15 mouse cellular contexts compared by ENCODE assay signal in genomic region chr7:142595412-142595811, GRCm38 (mm10).
"Had no signal": no experiment of that assay in that cellular context is flagged by ENCODE, and none has a peak within 500 bp of the region (broad histone marks: within the 10 kb centered on the region; RNA-seq: fewer than 3 reads in every experiment).

No protein-coding gene starts in this region.

- ATAC-seq: liver, postnatal 0 days; midbrain, embryonic 13.5 days had no signal

- H3K27me3 ChIP-seq: liver, embryonic 13.5 days; lung, embryonic 15.5 days; midbrain, embryonic 13.5 days had no signal

- H3K27ac ChIP-seq: left cerebral cortex, adult 2 months; liver, embryonic 13.5 days; lung, embryonic 15.5 days; macrophage; midbrain, embryonic 13.5 days; stomach, postnatal 0 days had no signal

- H3K4me2 ChIP-seq: liver, embryonic 13.5 days; lung, embryonic 15.5 days; midbrain, embryonic 13.5 days had no signal

- H3K36me3 ChIP-seq: liver, embryonic 13.5 days; lung, embryonic 15.5 days; midbrain, embryonic 13.5 days had no signal

- H3K4me1 ChIP-seq: liver, embryonic 13.5 days; megakaryocyte, embryonic 14.5 days had no signal

- H3K9me3 ChIP-seq: liver, embryonic 13.5 days; lung, embryonic 15.5 days; megakaryocyte, embryonic 14.5 days; midbrain, embryonic 13.5 days had no signal

- H3K9ac ChIP-seq: liver, embryonic 13.5 days; liver, postnatal 0 days; lung, embryonic 15.5 days; midbrain, embryonic 13.5 days had no signal

- DNase-seq: kidney, adult 11 months; kidney, postnatal 14 days; liver; liver, embryonic 13.5 days; liver, postnatal 0 days; lung, postnatal 14 days; right cerebral cortex, adult 18-20 months; right cerebral cortex, postnatal 25 days; thymus, postnatal 4 days had no signal

- H3K4me3 ChIP-seq: left cerebral cortex, adult 2 months; liver, embryonic 13.5 days; lung, embryonic 15.5 days; megakaryocyte, embryonic 14.5 days; midbrain, embryonic 13.5 days had no signal
